Mouse (Mus musculus): ENCODE data around the gene Prkn. TPM values are rescaled to one million over a fixed set of nuclear protein-coding genes. Genes with fewer than 3 reads are reported as not detected.

Gene Prkn
- polyA plus RNA-seq, 1 experiment from 2014 or later: 1.5 TPM

- Histone ChIP-seq H3K27ac (no peak overlapping the region), H3K27me3 (peaks cover 17% of the 10 kb centered on the region), H3K4me1 (replicated peaks) (peaks cover 15% of the 10 kb centered on the region; the same call in 1 of the 2 replicates), H3K4me3 (replicated peaks) (no peak overlapping the region), H3K4me2 (no peak overlapping the region), H3K9me3 (no peaks in the 10 kb centered on the region), H3K9ac (replicated peaks) (no peak overlapping the region), H3K36me3 (no peaks in the 10 kb centered on the region)
- ATAC-seq (ENCODE audit: insufficient number of reproducible peaks, insufficient read depth, low FRiP score, low TSS enrichment, low read depth): no peak
- 65% methylated on average over 14 of the region's 14 CpGs for WGBS
Observed at GRCm38 (mm10) chr17:12042561-12043256, 1202.5 kb downstream of the Prkn start.

GRCm38 (mm10) chr17:12044222-12044621 is 1204.0 kb downstream of the Prkn start:
- Histone ChIP-seq H3K9me3 (no peaks in the 10 kb centered on the region), H3K4me3 (replicated peaks) (no peak overlapping the region), H3K27me3 (peaks cover 17% of the 10 kb centered on the region), H3K9ac (replicated peaks) (no peak overlapping the region), H3K4me2 (peak overlapping the region; percentile 36; the same call in 1 of the 2 replicates), H3K27ac (no peak overlapping the region), H3K4me1 (replicated peaks) (peaks cover 15% of the 10 kb centered on the region; the same call in 1 of the 2 replicates), H3K36me3 (no peaks in the 10 kb centered on the region)
- WGBS: 54% methylated on average over 8 of the region's 8 CpGs
- ATAC-seq (ENCODE audit: insufficient number of reproducible peaks, insufficient read depth, low FRiP score, low TSS enrichment, low read depth): no peak

GRCm38 (mm10) chr17:12045861-12046273 is 1205.7 kb downstream of the Prkn start:
- ATAC-seq (ENCODE audit: insufficient number of reproducible peaks, insufficient read depth, low FRiP score, low TSS enrichment, low read depth): no peak
- 51% methylated on average over 5 of the region's 5 CpGs for WGBS
- Histone ChIP-seq H3K4me3 (replicated peaks) (no peak overlapping the region), H3K4me2 (no peak overlapping the region), H3K9ac (replicated peaks) (no peak overlapping the region), H3K4me1 (replicated peaks) (peaks cover 9% of the 10 kb centered on the region; the same call in 1 of the 2 replicates), H3K36me3 (no peaks in the 10 kb centered on the region), H3K9me3 (no peaks in the 10 kb centered on the region), H3K27ac (no peak overlapping the region), H3K27me3 (peaks cover 17% of the 10 kb centered on the region)

- Histone ChIP-seq H3K36me3 (no peaks in the 10 kb centered on the region), H3K27me3 (peaks cover 17% of the 10 kb centered on the region), H3K4me1 (replicated peaks) (peaks cover 9% of the 10 kb centered on the region; the same call in 1 of the 2 replicates), H3K4me3 (replicated peaks) (no peak overlapping the region), H3K9me3 (no peaks in the 10 kb centered on the region), H3K27ac (no peak overlapping the region), H3K9ac (replicated peaks) (no peak overlapping the region), H3K4me2 (no peak overlapping the region)
- no peak for ATAC-seq (ENCODE audit: insufficient number of reproducible peaks, insufficient read depth, low FRiP score, low TSS enrichment, low read depth)
- 74% methylated on average over 7 of the region's 7 CpGs for WGBS
Observed at GRCm38 (mm10) chr17:12047032-12047431, 1206.8 kb downstream of the Prkn start.

DNA sequence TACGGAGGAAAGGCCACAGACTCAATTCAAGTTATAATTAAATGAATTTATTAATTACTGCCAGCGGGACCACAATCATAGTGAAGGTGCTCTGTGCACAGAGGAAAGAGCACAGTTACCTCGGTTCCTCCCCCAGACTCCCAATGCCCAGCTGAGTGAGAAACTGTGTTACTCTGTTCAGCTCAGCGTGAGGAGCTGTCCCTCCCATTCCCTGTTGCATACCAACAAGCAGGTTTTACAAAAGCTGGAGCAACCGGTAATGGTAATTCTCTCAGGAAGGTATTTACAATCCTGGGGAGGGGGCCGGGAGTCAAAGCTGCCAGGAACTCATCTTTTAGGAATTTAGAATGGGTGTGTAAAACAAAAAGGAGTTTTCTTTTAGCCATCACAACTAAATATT is 1207.3 kb downstream of the Prkn start:
- 28% methylated on average over 6 of the region's 6 CpGs for WGBS
- H3K36me3 ChIP-seq: no peaks in the 10 kb centered on the region

DNA sequence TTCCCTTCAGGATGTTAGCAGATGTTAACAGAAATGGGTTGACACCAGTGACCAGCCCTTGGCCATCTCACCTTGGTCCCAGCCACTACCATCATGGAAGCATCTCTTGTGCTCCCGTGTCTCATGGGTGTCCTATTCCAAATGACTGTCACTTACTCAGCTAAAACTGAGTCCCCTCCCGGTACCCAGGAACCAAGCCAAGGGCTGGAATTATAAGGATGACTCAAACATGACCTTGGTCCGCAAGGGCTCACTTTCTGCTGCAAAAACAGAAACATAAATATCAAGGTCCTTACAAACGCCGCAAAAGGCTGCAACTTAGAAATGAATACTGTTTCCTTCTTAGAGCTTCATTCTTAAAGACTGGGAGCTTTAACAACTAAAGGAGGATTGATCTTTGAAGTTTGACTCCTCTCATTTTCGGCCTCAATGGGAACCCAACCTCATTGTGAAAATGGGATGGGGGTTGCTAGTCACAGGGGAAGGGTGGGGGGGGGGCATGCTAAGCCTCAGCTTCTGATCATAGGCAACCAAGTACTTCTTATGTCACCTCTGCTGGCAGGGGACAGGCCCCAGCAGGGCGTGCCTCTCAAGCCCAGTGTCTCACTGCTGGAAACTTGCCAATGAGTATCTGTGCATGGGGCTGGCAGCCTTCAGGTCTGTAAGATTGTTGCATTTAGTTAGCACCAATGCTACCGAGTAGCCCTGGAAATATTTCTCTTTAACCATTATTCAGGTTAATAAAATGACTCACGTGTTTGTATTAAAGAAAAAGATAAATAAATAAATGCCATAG is 1208.7 kb downstream of the Prkn start:
- Histone ChIP-seq H3K36me3 (no peaks in the 10 kb centered on the region), H3K4me3 (replicated peaks) (no peak overlapping the region), H3K27me3 (peaks cover 12% of the 10 kb centered on the region), H3K9me3 (no peaks in the 10 kb centered on the region), H3K4me1 (replicated peaks) (peaks cover 9% of the 10 kb centered on the region; the same call in 1 of the 2 replicates), H3K9ac (replicated peaks) (no peak overlapping the region), H3K27ac (no peak overlapping the region), H3K4me2 (no peak overlapping the region)
- WGBS: 71% methylated on average over 9 of the region's 9 CpGs
- no peak for ATAC-seq (ENCODE audit: insufficient number of reproducible peaks, insufficient read depth, low FRiP score, low TSS enrichment, low read depth)

More for the DNA sequence above, 1207.3 kb downstream of the Prkn start:
- H3K9ac ChIP-seq (replicated peaks): no peak overlapping the region
- H3K9me3 ChIP-seq: no peaks in the 10 kb centered on the region
- H3K4me1 ChIP-seq (replicated peaks): peaks cover 9% of the 10 kb centered on the region; the same call in 1 of the 2 replicates
- peaks cover 17% of the 10 kb centered on the region for H3K27me3 ChIP-seq
- H3K4me3 ChIP-seq (replicated peaks): no peak overlapping the region
- no peak for ATAC-seq (ENCODE audit: insufficient number of reproducible peaks, insufficient read depth, low FRiP score, low TSS enrichment, low read depth)
- no peak overlapping the region for H3K27ac ChIP-seq
- no peak overlapping the region for H3K4me2 ChIP-seq

DNA sequence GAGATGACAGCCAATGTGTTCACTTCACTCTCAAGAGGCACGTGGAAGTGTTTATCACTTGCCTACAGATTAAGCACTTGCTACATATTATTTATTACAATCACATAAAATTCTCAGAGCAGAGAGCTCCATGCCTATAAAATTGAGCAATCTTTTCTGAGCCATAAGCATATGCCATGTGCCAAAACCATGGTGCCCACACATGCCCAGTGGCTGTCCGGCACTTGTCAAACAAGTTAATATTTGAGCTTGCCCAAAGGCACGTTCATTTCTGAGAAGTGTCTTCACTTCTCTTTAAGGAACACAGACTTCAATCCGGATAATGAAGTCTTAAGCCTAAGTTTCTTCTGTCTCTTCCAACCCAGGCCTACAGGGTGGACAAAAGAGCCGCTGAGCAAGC is 1210.1 kb downstream of the Prkn start:
- H3K9me3 ChIP-seq: no peaks in the 10 kb centered on the region
- 86% methylated on average over 5 of the region's 5 CpGs for WGBS

GRCm38 (mm10) chr17:12051031-12051430 is 1210.8 kb downstream of the Prkn start:
- Histone ChIP-seq H3K4me2 (no peak overlapping the region), H3K9ac (replicated peaks) (no peak overlapping the region), H3K9me3 (no peaks in the 10 kb centered on the region), H3K4me1 (replicated peaks) (no peaks in the 10 kb centered on the region; the same call in 1 of the 2 replicates), H3K27me3 (peaks cover 2% of the 10 kb centered on the region; the same call in 1 of the 2 replicates), H3K4me3 (replicated peaks) (no peak overlapping the region), H3K36me3 (no peaks in the 10 kb centered on the region), H3K27ac (no peak overlapping the region)
- WGBS: 83% methylated on average over 3 of the region's 3 CpGs
- no peak for ATAC-seq (ENCODE audit: insufficient number of reproducible peaks, insufficient read depth, low FRiP score, low TSS enrichment, low read depth)

More for the DNA sequence above, 1210.1 kb downstream of the Prkn start:
- Histone ChIP-seq H3K4me3 (replicated peaks) (no peak overlapping the region), H3K36me3 (no peaks in the 10 kb centered on the region), H3K27me3 (peaks cover 5% of the 10 kb centered on the region; the same call in 1 of the 2 replicates), H3K9ac (replicated peaks) (no peak overlapping the region), H3K4me2 (no peak overlapping the region), H3K27ac (no peak overlapping the region), H3K4me1 (replicated peaks) (peaks cover under 1% of the 10 kb centered on the region; the same call in 1 of the 2 replicates)
- no peak for ATAC-seq (ENCODE audit: insufficient number of reproducible peaks, insufficient read depth, low FRiP score, low TSS enrichment, low read depth)

DNA sequence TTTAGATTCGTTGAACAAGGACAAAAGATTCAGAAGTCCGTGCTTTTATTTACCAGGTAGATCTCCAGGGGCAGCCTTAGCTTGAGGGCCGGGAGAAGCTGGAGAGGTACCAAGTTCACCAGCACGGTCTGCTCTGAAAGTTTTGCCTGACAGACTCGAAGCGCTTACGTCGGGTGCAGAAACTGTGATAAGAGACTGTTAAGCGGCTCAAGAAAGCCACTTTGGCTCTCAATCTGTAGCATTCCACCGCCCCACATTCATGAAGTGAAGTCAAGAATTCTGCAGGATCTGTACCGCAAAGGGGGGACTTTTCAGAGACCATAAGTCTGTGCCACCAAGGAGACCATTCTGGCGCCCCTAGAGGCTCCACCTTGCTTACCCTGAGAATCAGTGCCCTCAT is 1212.5 kb downstream of the Prkn start:
- no peak for ATAC-seq (ENCODE audit: insufficient number of reproducible peaks, insufficient read depth, low FRiP score, low TSS enrichment, low read depth)
- H3K4me1 ChIP-seq (replicated peaks): no peaks in the 10 kb centered on the region
- H3K9me3 ChIP-seq: no peaks in the 10 kb centered on the region
- H3K4me2 ChIP-seq: no peak overlapping the region
- no peak overlapping the region for H3K4me3 ChIP-seq (replicated peaks)
- H3K9ac ChIP-seq (replicated peaks): no peak overlapping the region
- H3K27ac ChIP-seq: no peak overlapping the region
- no peaks in the 10 kb centered on the region for H3K36me3 ChIP-seq
- no peaks in the 10 kb centered on the region for H3K27me3 ChIP-seq
- WGBS: 89% methylated on average over 12 of the region's 12 CpGs

GRCm38 (mm10) chr17:12059041-12059440 is 1218.9 kb downstream of the Prkn start:
- Histone ChIP-seq H3K36me3 (no peaks in the 10 kb centered on the region), H3K4me3 (replicated peaks) (no peak overlapping the region), H3K4me2 (no peak overlapping the region), H3K27ac (no peak overlapping the region), H3K27me3 (no peaks in the 10 kb centered on the region), H3K9ac (replicated peaks) (no peak overlapping the region), H3K4me1 (replicated peaks) (no peaks in the 10 kb centered on the region), H3K9me3 (no peaks in the 10 kb centered on the region)
- WGBS: 93% methylated on average over 6 of the region's 6 CpGs
- ATAC-seq (ENCODE audit: insufficient number of reproducible peaks, insufficient read depth, low FRiP score, low TSS enrichment, low read depth): no peak

DNA sequence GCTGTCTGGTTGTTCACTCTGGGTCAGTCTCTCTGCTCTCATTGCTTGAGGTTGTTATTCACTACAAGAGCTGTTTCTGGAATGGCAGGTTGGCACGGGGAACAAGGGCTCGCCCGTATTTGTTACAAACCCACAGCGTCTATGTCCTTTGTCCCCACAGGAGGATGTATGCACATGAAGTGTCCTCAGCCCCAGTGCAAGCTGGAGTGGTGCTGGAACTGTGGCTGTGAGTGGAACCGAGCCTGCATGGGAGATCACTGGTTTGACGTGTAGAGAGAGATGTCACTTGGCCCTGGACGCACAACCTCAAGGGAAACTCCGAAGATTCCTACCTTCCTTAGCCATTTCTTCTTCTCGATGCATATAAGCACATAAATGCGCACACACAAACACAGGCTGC is 1221.2 kb downstream of the Prkn start:
- H3K9me3 ChIP-seq: no peaks in the 10 kb centered on the region
- no peak overlapping the region for H3K27ac ChIP-seq
- H3K4me1 ChIP-seq (replicated peaks): no peaks in the 10 kb centered on the region
- 91% methylated on average over 10 of the region's 10 CpGs for WGBS
- H3K9ac ChIP-seq (replicated peaks): no peak overlapping the region
- no peaks in the 10 kb centered on the region for H3K27me3 ChIP-seq
- ATAC-seq (ENCODE audit: insufficient number of reproducible peaks, insufficient read depth, low FRiP score, low TSS enrichment, low read depth): no peak
- no peak overlapping the region for H3K4me3 ChIP-seq (replicated peaks)
- no peak overlapping the region for H3K4me2 ChIP-seq
- H3K36me3 ChIP-seq: no peaks in the 10 kb centered on the region

Data from limb, embryonic 12.5 days (tissue).